Mouse (Mus musculus) erythroid progenitor cell, adult 5-6 weeks (primary cell): Measurements from ENCODE around the gene Tmco3. TPM values are rescaled to one million over a fixed set of nuclear protein-coding genes. Genes with fewer than 3 reads are reported as not detected.

Source experiments
- ATAC-seq: replicated peaks from 2 replicates; pipeline ENCODE4 v1.8.0; 2016; ENCODE audit warnings: moderate number of reproducible peaks, mild to moderate bottlenecking, moderate TSS enrichment, inconsistent platforms; ENCODE audit not compliant: poor library complexity, low FRiP score, severe bottlenecking
- total RNA-seq, 2 experiments: library from RNA; stranded (forward) in 1 of 2; stranded (reverse) in 1 of 2; fragments of 150-400 nt in 1 of 2; fragments of 186-747, 209-891 nt in 1 of 2; gene quantifications; 2 replicates each; pipeline versions ENCODE4 v1.2.3 to v1.2.4; 2015 to 2017; ENCODE audit warnings: low replicate concordance in 2 of 2

Gene Tmco3
- total RNA-seq (2015; ENCODE audit: low replicate concordance) (2.1 and 10.1 TPM in 2 replicates), total RNA-seq (2017; ENCODE audit: low replicate concordance) (6.7 and 7.5 TPM in 2 replicates)

- peak; percentile 85 for ATAC-seq
These were observed at the start of gene Tmco3, which contains the start of gene Dcun1d2 for GRCm38 (mm10) chr8:13287692-13288623. Gene Tmco3 (plus strand): TSS chr8:13288190. Gene Dcun1d2 (minus strand): TSS chr8:13288131.

- no peak for ATAC-seq
These were observed 47.9 kb upstream of the Tmco3 start for GRCm38 (mm10) chr8:13240055-13240454.

- no peak for ATAC-seq
These were observed 47.3 kb upstream of the Tmco3 start for GRCm38 (mm10) chr8:13240691-13241090.

- no peak for ATAC-seq
These were observed 44.8 kb upstream of the Tmco3 start for GRCm38 (mm10) chr8:13242985-13243870.

GRCm38 (mm10) chr8:13244343-13244880 lies 43.6 kb upstream of the Tmco3 start:
- ATAC-seq = no peak

GRCm38 (mm10) chr8:13252837-13253236 lies 35.2 kb upstream of the Tmco3 start:
- ATAC-seq = no peak

GRCm38 (mm10) chr8:13253413-13253812 lies 34.6 kb upstream of the Tmco3 start:
- no peak for ATAC-seq

- peak; percentile 72 for ATAC-seq
These were observed 34.0 kb upstream of the Tmco3 start, which contains the start of gene Adprhl1 for GRCm38 (mm10) chr8:13254019-13254418. Gene Adprhl1 (minus strand): TSS chr8:13254162.

- ATAC-seq = no peak
These were observed 24.6 kb upstream of the Tmco3 start for GRCm38 (mm10) chr8:13263376-13263775.

- ATAC-seq = no peak
These were observed 20.4 kb upstream of the Tmco3 start for GRCm38 (mm10) chr8:13267566-13267965.

- no peak for ATAC-seq
These were observed 15.2 kb upstream of the Tmco3 start for GRCm38 (mm10) chr8:13272834-13273233.

- ATAC-seq = no peak
These were observed 11.0 kb upstream of the Tmco3 start for GRCm38 (mm10) chr8:13276941-13277447.

GRCm38 (mm10) chr8:13283200-13283599 lies 4.8 kb upstream of the Tmco3 start:
- no peak for ATAC-seq

- peak; percentile 89 for ATAC-seq
These were observed 692 bp upstream of the Tmco3 start for GRCm38 (mm10) chr8:13287304-13287691.

GRCm38 (mm10) chr8:13288646-13289045 lies 656 bp downstream of the Tmco3 start:
- ATAC-seq = no peak

- peak; percentile 42; the same call in 1 of the 2 replicates for ATAC-seq
These were observed 4.4 kb downstream of the Tmco3 start for GRCm38 (mm10) chr8:13292364-13292763.

- ATAC-seq = no peak
These were observed 5.9 kb downstream of the Tmco3 start for GRCm38 (mm10) chr8:13293677-13294470.

GRCm38 (mm10) chr8:13299571-13299970 lies 11.6 kb downstream of the Tmco3 start:
- ATAC-seq = no peak

GRCm38 (mm10) chr8:13301036-13301435 lies 13.0 kb downstream of the Tmco3 start:
- ATAC-seq = no peak
